Mouse (Mus musculus): Measurements from ENCODE around the gene Tnfrsf1b. TPM values are rescaled to one million over a fixed set of nuclear protein-coding genes. Genes with fewer than 3 reads are reported as not detected.
A peak's percentile ranks its signal among the peaks of the same experiment; 100 is the strongest.

The Tnfrsf1b gene
- polyA plus RNA-seq, 1 experiment from 2014 or later = 3.2 TPM

GRCm38 (mm10) chr4:145210564-145210963 is 36.1 kb downstream of the Tnfrsf1b start:
- no peak for ATAC-seq (ENCODE audit: insufficient number of reproducible peaks, insufficient read depth, low FRiP score, low read depth)
- no peak overlapping the region for H3K9ac ChIP-seq (replicated peaks; ENCODE audit: low read depth, low read length)
- no peaks in the 10 kb centered on the region for H3K36me3 ChIP-seq (ENCODE audit: control insufficient read depth, insufficient read depth, low read length)
- no peaks in the 10 kb centered on the region for H3K9me3 ChIP-seq (ENCODE audit: control insufficient read depth, low read depth, low read length)
- H3K4me2 ChIP-seq (replicated peaks; ENCODE audit: low read depth, low read length) = no peak overlapping the region
- H3K4me3 ChIP-seq (ENCODE audit: low read depth, low read length) = no peak overlapping the region
- 94% methylated on average over 5 of the region's 5 CpGs for WGBS
- no peaks in the 10 kb centered on the region for H3K27me3 ChIP-seq (ENCODE audit: control insufficient read depth, insufficient read depth, low read length)
- H3K4me1 ChIP-seq (ENCODE audit: control insufficient read depth, insufficient read depth, low read length) = 0 out of 2 replicates have a peak, but pooled peaks cover 3% of the 10 kb centered on the region
- no peak overlapping the region for H3K27ac ChIP-seq (ENCODE audit: low read length)

- WGBS = 41% methylated on average over 5 of the region's 5 CpGs
- no peak overlapping the region for H3K9ac ChIP-seq (replicated peaks; ENCODE audit: low read depth, low read length)
- H3K36me3 ChIP-seq (ENCODE audit: control insufficient read depth, insufficient read depth, low read length) = no peaks in the 10 kb centered on the region
- H3K4me1 ChIP-seq (ENCODE audit: control insufficient read depth, insufficient read depth, low read length) = 0 out of 2 replicates have a peak, but pooled peaks cover 3% of the 10 kb centered on the region
- no peak overlapping the region for H3K4me3 ChIP-seq (ENCODE audit: low read depth, low read length)
- H3K9me3 ChIP-seq (ENCODE audit: control insufficient read depth, low read depth, low read length) = no peaks in the 10 kb centered on the region
- no peak overlapping the region for H3K4me2 ChIP-seq (replicated peaks; ENCODE audit: low read depth, low read length)
- no peaks in the 10 kb centered on the region for H3K27me3 ChIP-seq (ENCODE audit: control insufficient read depth, insufficient read depth, low read length)
- ATAC-seq (ENCODE audit: insufficient number of reproducible peaks, insufficient read depth, low FRiP score, low read depth) = no peak
- no peak overlapping the region for H3K27ac ChIP-seq (ENCODE audit: low read length)
Measured at GRCm38 (mm10) chr4:145209690-145210088, 37.0 kb downstream of the Tnfrsf1b start.

GRCm38 (mm10) chr4:145209076-145209689 is 37.5 kb downstream of the Tnfrsf1b start:
- Histone ChIP-seq H3K27me3 (ENCODE audit: control insufficient read depth, insufficient read depth, low read length) (no peaks in the 10 kb centered on the region), H3K4me3 (ENCODE audit: low read depth, low read length) (no peak overlapping the region), H3K9me3 (ENCODE audit: control insufficient read depth, low read depth, low read length) (no peaks in the 10 kb centered on the region), H3K4me2 (replicated peaks; ENCODE audit: low read depth, low read length) (no peak overlapping the region), H3K9ac (replicated peaks; ENCODE audit: low read depth, low read length) (no peak overlapping the region), H3K27ac (ENCODE audit: low read length) (no peak overlapping the region), H3K4me1 (ENCODE audit: control insufficient read depth, insufficient read depth, low read length) (no peaks in the 10 kb centered on the region), H3K36me3 (ENCODE audit: control insufficient read depth, insufficient read depth, low read length) (no peaks in the 10 kb centered on the region)
- 75% methylated on average over 6 of the region's 6 CpGs for WGBS
- no peak for ATAC-seq (ENCODE audit: insufficient number of reproducible peaks, insufficient read depth, low FRiP score, low read depth)

GRCm38 (mm10) chr4:145207718-145208371 is 38.8 kb downstream of the Tnfrsf1b start:
- H3K4me3 ChIP-seq (ENCODE audit: low read depth, low read length) = no peak overlapping the region
- H3K4me2 ChIP-seq (replicated peaks; ENCODE audit: low read depth, low read length) = no peak overlapping the region
- H3K27ac ChIP-seq (ENCODE audit: low read length) = no peak overlapping the region
- WGBS = 83% methylated on average over 3 of the region's 3 CpGs
- H3K4me1 ChIP-seq (ENCODE audit: control insufficient read depth, insufficient read depth, low read length) = no peaks in the 10 kb centered on the region
- ATAC-seq (ENCODE audit: insufficient number of reproducible peaks, insufficient read depth, low FRiP score, low read depth) = no peak
- no peaks in the 10 kb centered on the region for H3K27me3 ChIP-seq (ENCODE audit: control insufficient read depth, insufficient read depth, low read length)
- no peak overlapping the region for H3K9ac ChIP-seq (replicated peaks; ENCODE audit: low read depth, low read length)
- no peaks in the 10 kb centered on the region for H3K9me3 ChIP-seq (ENCODE audit: control insufficient read depth, low read depth, low read length)
- H3K36me3 ChIP-seq (ENCODE audit: control insufficient read depth, insufficient read depth, low read length) = no peaks in the 10 kb centered on the region

DNA sequence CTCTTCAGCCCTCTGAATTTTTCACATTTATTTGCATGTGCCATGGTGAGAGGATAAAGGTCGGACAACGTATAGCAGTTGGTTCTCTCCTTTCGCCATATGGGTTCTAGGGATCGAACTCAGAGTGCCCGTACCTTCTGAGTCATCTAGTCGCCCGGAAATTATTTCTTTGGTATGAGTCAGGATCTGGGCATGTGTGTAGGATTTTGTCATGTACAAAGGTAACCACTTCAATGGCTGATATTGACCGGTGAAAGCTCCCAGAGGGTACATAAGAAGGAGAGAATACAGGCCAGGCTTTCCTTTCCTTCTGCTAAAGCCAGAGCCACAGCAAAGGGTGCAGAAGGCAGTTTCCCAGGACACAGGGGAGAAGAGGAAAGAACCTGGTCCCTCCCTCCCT is 41.9 kb downstream of the Tnfrsf1b start:
- WGBS = 85% methylated on average over 8 of the region's 8 CpGs

DNA sequence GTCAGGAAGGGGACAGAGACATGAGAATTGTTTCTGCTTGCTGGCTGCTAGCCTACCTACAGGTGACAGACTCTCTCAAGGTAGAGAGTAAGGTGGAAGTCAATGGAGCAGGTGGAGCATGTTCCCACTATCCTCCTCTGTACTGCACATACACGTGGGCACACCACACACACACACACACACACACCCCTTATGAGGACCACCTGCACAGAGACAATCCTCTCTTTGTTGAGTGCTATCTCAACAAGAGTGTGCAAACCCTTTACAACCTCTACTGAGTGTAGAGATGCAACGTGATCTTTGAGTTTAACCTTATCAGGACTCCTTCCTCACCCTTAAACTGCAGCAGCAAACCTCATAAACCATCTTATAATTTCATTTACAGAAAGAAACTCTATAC is 43.4 kb downstream of the Tnfrsf1b start:
- Histone ChIP-seq H3K4me3 (ENCODE audit: low read depth, low read length) (no peak overlapping the region), H3K27me3 (ENCODE audit: control insufficient read depth, insufficient read depth, low read length) (no peaks in the 10 kb centered on the region), H3K4me1 (ENCODE audit: control insufficient read depth, insufficient read depth, low read length) (0 out of 2 replicates have a peak, but pooled peaks cover 5% of the 10 kb centered on the region), H3K9me3 (ENCODE audit: control insufficient read depth, low read depth, low read length) (no peaks in the 10 kb centered on the region), H3K36me3 (ENCODE audit: control insufficient read depth, insufficient read depth, low read length) (no peaks in the 10 kb centered on the region), H3K27ac (ENCODE audit: low read length) (no peak overlapping the region), H3K9ac (replicated peaks; ENCODE audit: low read depth, low read length) (no peak overlapping the region), H3K4me2 (replicated peaks; ENCODE audit: low read depth, low read length) (no peak overlapping the region)
- WGBS = 58% methylated on average over 2 of the region's 2 CpGs
- no peak for ATAC-seq (ENCODE audit: insufficient number of reproducible peaks, insufficient read depth, low FRiP score, low read depth)

More for the DNA sequence above, 41.9 kb downstream of the Tnfrsf1b start:
- no peaks in the 10 kb centered on the region for H3K36me3 ChIP-seq (ENCODE audit: control insufficient read depth, insufficient read depth, low read length)
- no peak overlapping the region for H3K27ac ChIP-seq (ENCODE audit: low read length)
- no peak for ATAC-seq (ENCODE audit: insufficient number of reproducible peaks, insufficient read depth, low FRiP score, low read depth)
- H3K4me2 ChIP-seq (replicated peaks; ENCODE audit: low read depth, low read length) = no peak overlapping the region
- H3K9ac ChIP-seq (replicated peaks; ENCODE audit: low read depth, low read length) = no peak overlapping the region
- H3K4me3 ChIP-seq (ENCODE audit: low read depth, low read length) = no peak overlapping the region
- no peaks in the 10 kb centered on the region for H3K27me3 ChIP-seq (ENCODE audit: control insufficient read depth, insufficient read depth, low read length)
- H3K9me3 ChIP-seq (ENCODE audit: control insufficient read depth, low read depth, low read length) = no peaks in the 10 kb centered on the region
- 0 out of 2 replicates have a peak, but pooled peaks cover 5% of the 10 kb centered on the region for H3K4me1 ChIP-seq (ENCODE audit: control insufficient read depth, insufficient read depth, low read length)

DNA sequence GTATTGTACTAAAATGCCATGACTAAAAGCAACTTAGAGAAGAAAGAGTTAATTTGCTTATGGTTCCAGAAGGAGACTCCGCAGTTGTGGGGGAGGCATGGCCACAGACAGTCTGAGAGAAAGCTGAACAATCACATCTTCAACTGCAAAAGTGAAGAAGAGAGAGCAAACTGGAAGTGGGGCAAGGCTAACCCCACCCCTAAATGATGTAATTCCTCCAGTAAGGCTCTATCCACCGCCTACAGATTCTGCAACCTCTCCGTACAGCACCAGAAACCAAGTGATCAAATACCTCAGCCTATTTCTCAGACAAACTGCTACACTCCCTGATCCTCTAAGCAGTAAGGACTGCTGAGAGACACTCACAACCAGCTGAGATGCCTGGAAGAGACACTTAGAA is 45.2 kb downstream of the Tnfrsf1b start:
- H3K4me1 ChIP-seq (ENCODE audit: control insufficient read depth, insufficient read depth, low read length) = 0 out of 2 replicates have a peak, but pooled peaks cover 5% of the 10 kb centered on the region
- H3K36me3 ChIP-seq (ENCODE audit: control insufficient read depth, insufficient read depth, low read length) = no peaks in the 10 kb centered on the region
- H3K27ac ChIP-seq (ENCODE audit: low read length) = no peak overlapping the region
- WGBS = 61% methylated on average over 3 of the region's 3 CpGs
- ATAC-seq (ENCODE audit: insufficient number of reproducible peaks, insufficient read depth, low FRiP score, low read depth) = no peak
- H3K9me3 ChIP-seq (ENCODE audit: control insufficient read depth, low read depth, low read length) = no peaks in the 10 kb centered on the region
- H3K27me3 ChIP-seq (ENCODE audit: control insufficient read depth, insufficient read depth, low read length) = no peaks in the 10 kb centered on the region
- no peak overlapping the region for H3K9ac ChIP-seq (replicated peaks; ENCODE audit: low read depth, low read length)
- H3K4me2 ChIP-seq (replicated peaks; ENCODE audit: low read depth, low read length) = no peak overlapping the region
- no peak overlapping the region for H3K4me3 ChIP-seq (ENCODE audit: low read depth, low read length)

- no peak overlapping the region for H3K4me3 ChIP-seq (ENCODE audit: low read depth, low read length)
- ATAC-seq (ENCODE audit: insufficient number of reproducible peaks, insufficient read depth, low FRiP score, low read depth) = peak; percentile 77
- 29% methylated on average over 11 of the region's 11 CpGs for WGBS
- no peaks in the 10 kb centered on the region for H3K27me3 ChIP-seq (ENCODE audit: control insufficient read depth, insufficient read depth, low read length)
- no peak overlapping the region for H3K27ac ChIP-seq (ENCODE audit: low read length)
- H3K9ac ChIP-seq (replicated peaks; ENCODE audit: low read depth, low read length) = no peak overlapping the region
- H3K36me3 ChIP-seq (ENCODE audit: control insufficient read depth, insufficient read depth, low read length) = no peaks in the 10 kb centered on the region
- no peak overlapping the region for H3K4me2 ChIP-seq (replicated peaks; ENCODE audit: low read depth, low read length)
- no peaks in the 10 kb centered on the region for H3K9me3 ChIP-seq (ENCODE audit: control insufficient read depth, low read depth, low read length)
- H3K4me1 ChIP-seq (ENCODE audit: control insufficient read depth, insufficient read depth, low read length) = 0 out of 2 replicates have a peak, but pooled peaks cover 5% of the 10 kb centered on the region
Measured at GRCm38 (mm10) chr4:145199982-145200699, 46.5 kb downstream of the Tnfrsf1b start.

All from stomach, embryonic 14.5 days (tissue).